Mouse (Mus musculus): ENCODE measurements around the gene Plxnb1. TPM values are rescaled to one million over a fixed set of nuclear protein-coding genes. Genes with fewer than 3 reads are reported as not detected.

Plxnb1 gene
- under 0.01 TPM in 1 of 2 replicates, not detected in the other for total RNA-seq (2012; rRNA removed)
- total RNA-seq (2014; rRNA removed) = not detected in 2 replicates
- polyA plus RNA-seq (2012; ENCODE audit: insufficient read length, low read depth) = not detected in 2 replicates

DNA sequence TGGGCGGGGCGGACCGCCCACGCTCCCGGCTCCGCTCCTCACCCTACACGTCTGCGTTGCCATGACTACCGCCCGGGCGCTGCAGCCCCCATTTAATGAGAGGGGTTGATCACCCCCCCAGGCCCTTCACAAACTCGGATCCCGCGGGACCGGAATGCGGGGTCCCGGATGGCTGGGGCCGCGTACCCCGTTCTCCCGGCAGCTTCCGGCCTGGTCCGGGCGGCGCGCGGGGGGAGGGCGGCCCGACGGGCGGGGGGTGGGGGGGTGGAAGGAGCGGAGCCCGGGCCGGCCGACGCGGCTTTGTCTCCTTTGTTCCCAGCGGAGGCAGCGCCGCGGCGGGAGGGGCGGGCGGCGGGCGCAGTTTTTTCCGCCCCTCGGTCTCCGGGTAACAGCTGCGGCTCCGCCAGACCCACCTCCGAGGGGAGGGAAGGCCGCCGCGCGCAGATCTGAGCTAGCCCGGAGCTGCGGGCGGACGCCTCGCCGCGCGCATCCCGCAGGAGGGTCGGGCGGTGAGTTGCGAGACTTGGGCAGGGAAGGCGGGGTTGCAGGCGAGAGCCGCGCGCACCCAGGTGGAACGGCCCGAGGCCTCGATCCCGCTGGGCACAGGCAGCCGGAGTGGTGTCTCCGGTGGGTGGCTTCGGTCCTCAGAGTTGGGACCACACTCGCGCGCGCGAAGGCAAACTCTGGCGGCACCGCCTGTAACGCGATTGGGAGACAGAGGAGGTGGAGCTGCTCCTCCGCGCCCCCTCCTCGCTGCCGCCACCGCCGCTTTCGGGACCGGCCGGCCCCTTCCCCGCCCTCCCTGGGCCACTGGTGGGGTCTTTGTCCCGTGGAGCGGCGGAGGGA, at the start of gene Plxnb1:
TSS of gene Plxnb1 (plus strand) at position 253 of the 846 bp plus-strand sequence.
- H3K9ac ChIP-seq (ENCODE audit: insufficient read depth, low read depth) = peak within 1 kb of the TSS; percentile 52
- peaks cover 61% of the 10 kb centered on the region for H3K27me3 ChIP-seq (replicated peaks)
- peaks cover 4 to 9% of the 10 kb centered on the region in 2 experiments; a peak in 2 of 4 replicates for H3K4me1 ChIP-seq (ENCODE audit: control insufficient read depth in 1 of 2, insufficient read depth in 2 of 2)
- in situ Hi-C loops (cut with MboI; ENCODE audit: low pct_ligation_motif_present, low pct_unique_long_range_greater_than_20kb, low sequenced_read_pairs) (no loop called here), dilution Hi-C loops (cut with MboI; ENCODE audit: extremely low pct_ligation_motif_present, extremely low pct_unique_long_range_greater_than_20kb, low sequenced_read_pairs) (no loop called here)
- peaks cover 20 to 28% of the 10 kb centered on the region in 2 experiments for H3K36me3 ChIP-seq (replicated peaks in 1 of 2; ENCODE audit: control insufficient read depth in 1 of 2, insufficient read depth in 1 of 2, low read length in 1 of 2)
- peak within 1 kb of the TSS; percentile 95 for H3K4me2 ChIP-seq (ENCODE audit: insufficient read depth, low read depth, poor library complexity, severe bottlenecking)
- H3K79me2 ChIP-seq (replicated peaks; ENCODE audit: control insufficient read depth, extremely low read depth, insufficient read depth, poor library complexity, severe bottlenecking) = no peaks in the 10 kb centered on the region
- no peak for TF ChIP-seq MAX (IDR thresholded peaks at IDR 0.05; ENCODE audit: low read length)
- TF ChIP-seq HCFC1 (IDR thresholded peaks at IDR 0.05; ENCODE audit: low read depth, low read length) = no peak
- peak; percentile 56; the same call in 1 of the 2 replicates for TF ChIP-seq UBTF (IDR thresholded peaks at IDR 0.05; ENCODE audit: low read depth, low read length)
- TF ChIP-seq JUN (IDR thresholded peaks at IDR 0.05; ENCODE audit: insufficient read depth, low read depth, low read length) = no peak
- TF ChIP-seq CHD1 (IDR thresholded peaks at IDR 0.05; ENCODE audit: low read depth, low read length) = no peak
- 0 out of 2 replicates have a peak, but pooled peaks have one; percentile 17 for TF ChIP-seq NRF1 (IDR thresholded peaks at IDR 0.05; ENCODE audit: low read depth, low read length)
- TF ChIP-seq RCOR1 (conservative IDR thresholded peaks at IDR 0.05; ENCODE audit: low read depth, low read length) = no peak
- H3K27ac ChIP-seq (ENCODE audit: insufficient read depth, low read depth) = no peak within 1 kb of the TSS
- DNase-seq (ENCODE audit: extremely low read depth) = no peak
- H3K9me3 ChIP-seq (replicated peaks; ENCODE audit: low read length) = no peaks in the 10 kb centered on the region
- peak within 1 kb of the TSS in 2 of 3 experiments; percentile 23 to 65 for H3K4me3 ChIP-seq (replicated peaks in 1 of 3; ENCODE audit: low read depth in 2 of 3, low read length in 2 of 3, poor library complexity in 1 of 3)

- in situ Hi-C loops (cut with MboI; ENCODE audit: low pct_ligation_motif_present, low pct_unique_long_range_greater_than_20kb, low sequenced_read_pairs) (loop anchor here (5.0 kb wide), 1 partner anchor 39 kb away; no protein-coding TSS in a partner anchor), dilution Hi-C loops (cut with MboI; ENCODE audit: extremely low pct_ligation_motif_present, extremely low pct_unique_long_range_greater_than_20kb, low sequenced_read_pairs) (no loop called here)
- TF ChIP-seq GABPA (IDR thresholded peaks at IDR 0.05; ENCODE audit: insufficient replicate concordance, low read depth, low read length) = no peak
- peak; percentile 10; the same call in 1 of the 2 replicates for TF ChIP-seq NRF1 (IDR thresholded peaks at IDR 0.05; ENCODE audit: low read depth, low read length)
- peak; percentile 76 for TF ChIP-seq RAD21 (IDR thresholded peaks at IDR 0.05; ENCODE audit: low read depth, low read length)
- no peak for TF ChIP-seq POLR2A (IDR thresholded peaks at IDR 0.05; ENCODE audit: low read depth, low read length)
- TF ChIP-seq UBTF (IDR thresholded peaks at IDR 0.05; ENCODE audit: low read depth, low read length) = no peak
- no peak for TF ChIP-seq JUN (IDR thresholded peaks at IDR 0.05; ENCODE audit: insufficient read depth, low read depth, low read length)
- TF ChIP-seq BHLHE40 (IDR thresholded peaks at IDR 0.05; ENCODE audit: low read depth, low read length) = no peak
- no peak for TF ChIP-seq USF1 (IDR thresholded peaks at IDR 0.05; ENCODE audit: low read depth, low read length)
- peak; percentile 42 to 84 for TF ChIP-seq CTCF (conservative IDR thresholded peaks at IDR 0.05 in 1 of 2, IDR thresholded peaks at IDR 0.05 in 1 of 2; ENCODE audit: low read depth in 2 of 2, low read length in 2 of 2)
- TF ChIP-seq TBP (conservative IDR thresholded peaks at IDR 0.05; ENCODE audit: low read depth, low read length) = no peak
- no peak for TF ChIP-seq ZKSCAN1 (IDR thresholded peaks at IDR 0.05; ENCODE audit: borderline replicate concordance, low read depth, low read length)
- no peak for TF ChIP-seq KAT2A (IDR thresholded peaks at IDR 0.05; ENCODE audit: insufficient replicate concordance, low read length)
- TF ChIP-seq CHD2 (IDR thresholded peaks at IDR 0.05; ENCODE audit: low read length) = no peak
- 0 out of 2 replicates have a peak, but pooled peaks have one; percentile 12 for TF ChIP-seq IRF4 (IDR thresholded peaks at IDR 0.05; ENCODE audit: low read depth, low read length)
- no peak for TF ChIP-seq ZMIZ1 (IDR thresholded peaks at IDR 0.05; ENCODE audit: low read depth, low read length)
- no peak for TF ChIP-seq CHD1 (IDR thresholded peaks at IDR 0.05; ENCODE audit: low read depth, low read length)
- TF ChIP-seq E2F4 (IDR thresholded peaks at IDR 0.05; ENCODE audit: insufficient replicate concordance, low read depth, low read length) = no peak
- no peak for TF ChIP-seq TCF12 (IDR thresholded peaks at IDR 0.05; ENCODE audit: low read depth, low read length)
- no peak for TF ChIP-seq POLR2AphosphoS2 (IDR thresholded peaks at IDR 0.05; ENCODE audit: low read depth, low read length)
- TF ChIP-seq MEF2A (IDR thresholded peaks at IDR 0.05; ENCODE audit: borderline replicate concordance, low read depth, low read length) = no peak
- TF ChIP-seq MYC (IDR thresholded peaks at IDR 0.05; ENCODE audit: low read depth, low read length) = no peak
- TF ChIP-seq PAX5 (IDR thresholded peaks at IDR 0.05; ENCODE audit: low read length) = no peak
- TF ChIP-seq HCFC1 (IDR thresholded peaks at IDR 0.05; ENCODE audit: low read depth, low read length) = no peak
- no peak for TF ChIP-seq ELF1 (IDR thresholded peaks at IDR 0.05; ENCODE audit: low read depth, low read length)
- peak; percentile 85 for TF ChIP-seq SMC3 (IDR thresholded peaks at IDR 0.05; ENCODE audit: low read depth, low read length)
- no peak for TF ChIP-seq MAFK (IDR thresholded peaks at IDR 0.05; ENCODE audit: insufficient replicate concordance, low read length)
- no peak; the same call in 1 of the 2 replicates for TF ChIP-seq MAX (IDR thresholded peaks at IDR 0.05; ENCODE audit: low read length)
- no peak for TF ChIP-seq RCOR1 (conservative IDR thresholded peaks at IDR 0.05; ENCODE audit: low read depth, low read length)
Observed at GRCm38 (mm10) chr9:109046306-109046705, 48.9 kb upstream of the Plxnb1 start.

More at GRCm38 (mm10) chr9:109046306-109046705, 48.9 kb upstream of the Plxnb1 start:
- peak overlapping the region; percentile 44; the same call in 1 of the 2 replicates for H3K4me2 ChIP-seq (ENCODE audit: insufficient read depth, low read depth, poor library complexity, severe bottlenecking)
- peak; percentile 76 for DNase-seq (ENCODE audit: extremely low read depth)
- H3K27ac ChIP-seq (ENCODE audit: insufficient read depth, low read depth) = no peak overlapping the region; the same call in 1 of the 2 replicates
- H3K79me2 ChIP-seq (replicated peaks; ENCODE audit: control insufficient read depth, extremely low read depth, insufficient read depth, poor library complexity, severe bottlenecking) = peaks cover 23% of the 10 kb centered on the region
- H3K9me3 ChIP-seq (replicated peaks; ENCODE audit: low read length) = no peaks in the 10 kb centered on the region
- peaks cover 0 to 19% of the 10 kb centered on the region in 2 experiments for H3K36me3 ChIP-seq (replicated peaks in 1 of 2; ENCODE audit: control insufficient read depth in 1 of 2, insufficient read depth in 1 of 2, low read length in 1 of 2)
- H3K27me3 ChIP-seq (replicated peaks) = no peaks in the 10 kb centered on the region
- peaks cover 11 to 17% of the 10 kb centered on the region in 2 experiments for H3K4me1 ChIP-seq (ENCODE audit: control insufficient read depth in 1 of 2, insufficient read depth in 2 of 2)
- H3K9ac ChIP-seq (ENCODE audit: insufficient read depth, low read depth) = no peak overlapping the region
- H3K4me3 ChIP-seq (replicated peaks in 1 of 3; ENCODE audit: low read depth in 2 of 3, low read length in 2 of 3, poor library complexity in 1 of 3) = no peak overlapping the region

Data from CH12.LX (cell line).